Mouse (Mus musculus) bone marrow macrophage, adult 2 months (primary cell): ENCODE measurements around the gene Myoz1.

Source experiments
- CTCF ChIP-seq: IDR thresholded peaks from 2 replicates; pipeline ENCODE4 v1.5.1; 2012; ENCODE audit warnings: low read depth, mild to moderate bottlenecking, low read length, moderate library complexity
- POLR2A ChIP-seq: IDR thresholded peaks from 2 replicates; pipeline ENCODE4 v1.6.1; 2012; ENCODE audit warnings: mild to moderate bottlenecking, low read depth, low read length, borderline replicate concordance

DNA sequence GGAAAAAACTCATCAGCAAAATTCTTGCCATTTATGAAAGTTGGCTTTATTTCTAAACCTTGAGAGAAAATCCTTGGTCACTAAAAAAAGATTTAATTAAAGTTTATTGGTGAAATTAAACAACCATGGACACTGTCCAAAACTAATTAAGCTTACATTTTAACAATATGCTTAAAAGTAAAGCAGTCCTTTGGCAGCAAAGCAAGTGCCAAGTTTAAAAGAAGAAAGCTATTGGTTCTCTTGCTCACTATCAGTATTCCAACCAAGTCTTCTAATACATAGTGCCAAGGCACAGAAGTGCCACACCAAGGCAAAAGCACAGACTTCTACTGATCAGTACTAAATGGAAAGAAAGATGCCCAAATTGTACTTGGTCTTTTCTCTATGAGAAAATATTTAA lies 37.2 kb downstream of the Myoz1 start:
- TF ChIP-seq CTCF, result no peak
- no peak for TF ChIP-seq POLR2A
